Mouse (Mus musculus) E14TG2a.4 (cell line): ENCODE results near the gene Mfsd11.
A peak's percentile ranks its signal among the peaks of the same experiment; 100 is the strongest.

Experiments
- H3K27me3 ChIP-seq: 2 replicates; pipeline ENCODE4 v1.6.1; 2014; ENCODE audit warnings: low read length, control low read depth; ENCODE audit not compliant: insufficient read depth
- H3K36me3 ChIP-seq: 2 replicates; pipeline ENCODE4 v1.6.1; 2014; ENCODE audit warnings: low read length, control low read depth; ENCODE audit not compliant: insufficient read depth
- H3K4me1 ChIP-seq: replicated peaks from 2 replicates; pipeline ENCODE4 v1.6.1; 2014; ENCODE audit warnings: low read depth, low read length, control low read depth
- H3K4me3 ChIP-seq: replicated peaks from 2 replicates; pipeline ENCODE4 v1.5.1; 2014; ENCODE audit warnings: mild to moderate bottlenecking, low read length
- H3K9me3 ChIP-seq: 2 replicates; pipeline ENCODE4 v1.6.1; 2014; ENCODE audit warnings: low read length, control low read depth
- CTCF ChIP-seq: conservative IDR thresholded peaks from 2 replicates; pipeline ENCODE4 v1.5.1; 2014; ENCODE audit warnings: low read length
- NANOG ChIP-seq: IDR thresholded peaks from 2 replicates; pipeline ENCODE4 v1.6.1; 2014; ENCODE audit warnings: borderline replicate concordance, low read length, mixed read lengths
- POU5F1 ChIP-seq: IDR thresholded peaks from 2 replicates; pipeline ENCODE4 v1.6.1; 2014; ENCODE audit warnings: low read length, borderline replicate concordance

Gene Mfsd11

DNA sequence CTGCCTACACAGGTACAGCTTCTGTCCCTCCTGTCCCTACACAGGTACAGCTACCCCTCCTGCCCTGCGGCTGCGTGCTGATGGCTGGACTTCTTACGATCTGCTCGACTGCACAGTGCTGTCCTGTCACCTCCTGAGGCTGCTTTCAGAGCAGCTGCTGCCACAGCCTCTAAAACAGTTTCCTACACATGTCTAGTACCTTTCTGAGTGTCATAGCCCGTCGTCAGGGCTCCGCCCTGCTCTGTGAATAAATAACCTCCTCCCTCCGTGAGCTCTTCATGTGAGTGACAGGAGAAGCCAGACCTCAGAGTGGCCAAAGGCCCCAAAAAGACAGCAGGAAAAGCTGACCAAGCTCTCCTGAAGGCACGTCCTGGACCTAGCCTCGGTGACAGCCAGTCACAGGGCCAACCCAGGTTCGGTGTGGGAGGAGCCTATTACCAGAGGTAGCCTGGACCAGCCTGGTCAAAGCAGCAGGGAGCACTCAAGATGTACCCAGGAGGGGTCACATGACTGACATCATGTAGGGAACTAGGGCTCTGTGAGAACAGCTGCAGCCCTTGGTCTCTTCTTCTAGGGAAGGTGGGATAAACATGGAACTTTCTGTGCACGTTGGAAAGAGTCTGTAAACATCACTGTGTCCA lies 13.8 kb downstream of the Mfsd11 start:
- H3K4me1 ChIP-seq: peaks cover 33% of the 10 kb centered on the region
- H3K4me3 ChIP-seq: no peak overlapping the region
- H3K27me3 ChIP-seq: no peaks in the 10 kb centered on the region
- H3K9me3 ChIP-seq: no peaks in the 10 kb centered on the region
- no peak for TF ChIP-seq CTCF
- TF ChIP-seq POU5F1: no peak
- TF ChIP-seq NANOG: no peak
- H3K36me3 ChIP-seq: peaks cover 26% of the 10 kb centered on the region

DNA sequence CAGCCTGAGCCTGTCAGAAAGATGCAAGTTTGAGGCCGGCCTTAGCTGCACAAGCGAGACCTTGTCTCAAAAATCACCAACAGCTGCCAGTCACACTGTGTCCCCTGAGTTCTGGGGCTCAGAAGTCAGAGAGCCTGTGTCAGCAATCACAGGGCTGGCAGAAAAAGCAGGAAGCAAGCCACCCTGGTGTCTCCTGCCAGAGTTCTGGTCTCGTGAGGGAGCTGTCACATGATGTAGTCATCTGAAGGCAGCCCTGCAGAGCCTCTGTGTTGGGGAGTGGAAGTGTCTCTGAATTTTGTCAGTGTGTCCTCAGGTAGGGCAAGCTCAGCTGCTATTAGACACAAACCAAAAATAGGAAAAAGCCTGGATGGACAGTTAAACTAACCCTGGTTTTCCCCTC lies 15.9 kb downstream of the Mfsd11 start:
- Histone ChIP-seq H3K27me3 (no peaks in the 10 kb centered on the region), H3K9me3 (no peaks in the 10 kb centered on the region), H3K4me1 (peaks cover 38% of the 10 kb centered on the region), H3K36me3 (peaks cover 31% of the 10 kb centered on the region), H3K4me3 (no peak overlapping the region)
- TF ChIP-seq NANOG (no peak), CTCF (no peak), POU5F1 (no peak)

GRCm38 (mm10) chr11:116869223-116869622 lies 17.0 kb downstream of the Mfsd11 start:
- H3K36me3 ChIP-seq: peaks cover 42% of the 10 kb centered on the region
- TF ChIP-seq NANOG: no peak
- TF ChIP-seq CTCF: no peak
- TF ChIP-seq POU5F1: no peak
- peaks cover 28% of the 10 kb centered on the region for H3K4me1 ChIP-seq
- H3K9me3 ChIP-seq: no peaks in the 10 kb centered on the region
- no peaks in the 10 kb centered on the region for H3K27me3 ChIP-seq
- H3K4me3 ChIP-seq: no peak overlapping the region

DNA sequence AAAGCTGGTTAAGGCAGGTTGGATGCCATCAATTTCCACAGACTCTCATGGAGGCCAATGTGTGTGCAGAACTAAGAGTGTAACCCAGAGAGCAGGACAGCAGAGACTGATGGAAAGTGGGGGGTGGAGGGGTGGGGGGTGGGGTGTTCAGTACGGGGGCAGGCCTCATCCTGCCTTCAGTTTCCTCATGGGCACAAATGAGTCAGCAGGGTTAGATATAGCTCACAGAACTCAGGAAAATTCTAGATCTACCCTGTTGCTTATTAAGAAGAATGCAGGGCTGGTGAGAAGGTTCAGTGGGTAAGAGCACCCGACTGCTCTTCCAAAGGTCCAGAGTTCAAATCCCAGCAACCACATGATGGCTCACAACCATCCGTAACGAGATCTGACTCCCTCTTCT lies 17.4 kb downstream of the Mfsd11 start:
- Histone ChIP-seq H3K9me3 (no peaks in the 10 kb centered on the region), H3K4me1 (peaks cover 24% of the 10 kb centered on the region), H3K4me3 (no peak overlapping the region), H3K27me3 (no peaks in the 10 kb centered on the region), H3K36me3 (peaks cover 46% of the 10 kb centered on the region)
- no peak for TF ChIP-seq NANOG
- no peak for TF ChIP-seq POU5F1
- no peak for TF ChIP-seq CTCF

DNA sequence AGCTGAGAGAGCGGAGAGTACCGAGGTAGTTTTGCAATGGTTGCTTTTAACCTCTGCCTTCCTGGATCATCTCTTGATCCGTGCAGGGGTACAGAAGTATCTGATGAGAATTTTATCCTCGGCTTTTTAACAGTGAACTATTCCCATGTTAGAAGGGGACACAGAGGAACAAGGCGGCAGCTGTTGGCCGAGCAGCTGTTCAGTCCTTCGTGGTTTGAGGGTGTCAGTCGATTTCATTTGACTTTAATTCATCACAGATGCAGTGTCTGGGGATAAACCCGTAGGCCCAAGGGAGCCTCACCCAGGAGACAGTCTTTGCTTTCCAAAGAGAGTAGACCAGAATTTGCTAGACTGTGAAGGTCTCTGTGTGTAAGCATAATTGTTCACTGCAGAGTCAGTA lies 19.3 kb downstream of the Mfsd11 start:
- TF ChIP-seq CTCF: no peak
- no peak for TF ChIP-seq POU5F1
- TF ChIP-seq NANOG: no peak
- Histone ChIP-seq H3K27me3 (no peaks in the 10 kb centered on the region), H3K36me3 (peaks cover 42% of the 10 kb centered on the region), H3K4me3 (no peak overlapping the region), H3K9me3 (no peaks in the 10 kb centered on the region), H3K4me1 (peaks cover 12% of the 10 kb centered on the region)

GRCm38 (mm10) chr11:116873987-116874386 lies 21.7 kb downstream of the Mfsd11 start:
- Histone ChIP-seq H3K4me1 (peaks cover 14% of the 10 kb centered on the region), H3K36me3 (peaks cover 42% of the 10 kb centered on the region)
- TF ChIP-seq CTCF (no peak), POU5F1 (no peak), NANOG (no peak)

DNA sequence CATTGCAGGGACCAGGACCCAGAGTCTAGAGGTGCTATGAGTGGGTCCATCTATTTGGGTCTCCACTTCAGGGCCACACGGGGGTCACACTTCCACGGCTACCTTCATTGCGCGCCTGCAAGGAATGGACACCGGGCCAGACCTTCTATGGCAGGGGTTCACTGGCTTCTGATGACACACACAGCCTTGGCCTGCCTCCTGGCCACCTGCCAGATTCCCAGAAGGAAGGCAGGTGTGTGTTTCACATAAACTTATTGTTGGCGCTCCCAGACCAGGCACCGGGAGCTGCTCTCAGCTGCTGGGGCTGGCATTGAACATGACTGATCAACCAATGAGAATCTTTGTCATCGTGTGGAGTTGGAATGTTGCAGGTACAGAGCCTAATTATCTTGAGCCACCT lies 26.2 kb downstream of the Mfsd11 start:
- Histone ChIP-seq H3K36me3 (peaks cover 16% of the 10 kb centered on the region), H3K27me3 (no peaks in the 10 kb centered on the region), H3K9me3 (no peaks in the 10 kb centered on the region), H3K4me3 (no peak overlapping the region), H3K4me1 (peaks cover 26% of the 10 kb centered on the region)
- no peak for TF ChIP-seq CTCF
- TF ChIP-seq POU5F1: no peak
- TF ChIP-seq NANOG: no peak

More at GRCm38 (mm10) chr11:116873987-116874386, 21.7 kb downstream of the Mfsd11 start:
- no peaks in the 10 kb centered on the region for H3K27me3 ChIP-seq
- no peaks in the 10 kb centered on the region for H3K9me3 ChIP-seq
- H3K4me3 ChIP-seq: no peak overlapping the region

DNA sequence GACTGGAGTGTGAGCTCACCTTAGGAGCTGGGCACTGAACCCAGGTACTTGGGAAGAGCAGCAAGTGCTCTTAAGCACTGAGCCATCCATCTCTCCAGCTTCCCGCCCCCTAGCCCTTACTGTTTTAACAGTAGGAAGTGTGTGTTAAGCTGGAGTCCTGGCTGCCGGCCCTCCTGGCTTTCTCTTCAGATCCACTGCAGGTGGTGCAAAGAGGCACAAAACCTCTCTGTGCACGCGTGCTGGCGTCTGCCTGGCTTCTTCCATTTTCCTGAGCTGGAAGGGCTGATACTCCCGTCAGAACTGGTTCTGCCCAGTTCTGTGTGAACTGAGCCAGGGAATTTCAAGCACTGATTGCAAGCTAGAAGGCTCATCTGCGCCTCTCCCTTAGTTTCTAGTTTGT lies 28.6 kb downstream of the Mfsd11 start:
- no peaks in the 10 kb centered on the region for H3K36me3 ChIP-seq
- peaks cover 34% of the 10 kb centered on the region for H3K4me1 ChIP-seq
- H3K9me3 ChIP-seq: no peaks in the 10 kb centered on the region
- H3K27me3 ChIP-seq: no peaks in the 10 kb centered on the region
- TF ChIP-seq NANOG (no peak), CTCF (no peak), POU5F1 (no peak)
- peak overlapping the region; percentile 8; the same call in 1 of the 2 replicates for H3K4me3 ChIP-seq

DNA sequence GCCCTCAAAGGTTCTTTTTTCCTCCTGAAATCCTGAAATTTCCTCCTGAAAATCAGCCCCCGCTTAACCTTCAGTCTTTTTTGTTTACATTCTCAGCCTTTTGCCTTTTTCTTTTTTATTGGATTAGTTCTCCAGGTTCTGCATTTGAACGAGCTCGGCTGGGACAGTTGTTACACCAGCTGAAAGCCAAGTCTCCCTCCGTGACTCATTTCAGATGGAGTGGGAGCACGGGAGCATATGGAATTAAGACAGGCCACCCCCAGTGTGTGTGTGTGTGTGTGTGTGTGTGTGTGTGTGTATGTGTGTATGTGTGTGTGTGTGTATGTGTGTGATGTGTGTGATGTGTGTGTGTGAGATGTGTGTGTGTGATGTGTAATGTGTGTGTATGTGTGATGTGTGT lies 29.2 kb downstream of the Mfsd11 start:
- no peaks in the 10 kb centered on the region for H3K27me3 ChIP-seq
- H3K36me3 ChIP-seq: no peaks in the 10 kb centered on the region
- H3K4me3 ChIP-seq: no peak overlapping the region
- TF ChIP-seq NANOG (no peak), CTCF (no peak), POU5F1 (no peak)
- no peaks in the 10 kb centered on the region for H3K9me3 ChIP-seq
- H3K4me1 ChIP-seq: peaks cover 40% of the 10 kb centered on the region
